Mouse (Mus musculus): ENCODE measurements around the gene Ush1g.
A peak's percentile ranks its signal among the peaks of the same experiment; 100 is the strongest.

Ush1g gene

DNA sequence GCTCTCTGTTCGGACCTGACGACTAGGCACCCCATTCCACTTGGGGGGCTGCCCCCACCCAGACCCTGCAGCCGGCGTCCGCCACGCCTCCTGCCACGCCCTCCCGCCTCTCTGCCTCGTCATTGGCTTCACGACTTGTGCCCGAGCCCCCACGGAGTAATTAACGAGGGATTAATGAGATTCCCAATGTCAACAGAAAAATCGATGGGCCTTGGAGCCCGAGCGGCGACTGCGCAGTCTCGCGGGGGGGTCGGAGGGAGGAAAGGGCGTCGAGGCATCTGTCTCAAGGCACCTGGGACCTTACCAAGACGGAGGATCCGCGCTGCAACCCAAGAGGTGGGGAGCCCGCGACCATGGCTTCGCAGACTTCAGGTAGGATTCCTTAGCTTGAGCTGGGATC lies 12.7 kb upstream of the Ush1g start, which contains the start of gene Otop3:
Otop3 (plus strand) TSS at position 201 of the 400 bp plus-strand sequence.
- no peak for DNase-seq (ENCODE audit: low read depth, low spot score)

DNA sequence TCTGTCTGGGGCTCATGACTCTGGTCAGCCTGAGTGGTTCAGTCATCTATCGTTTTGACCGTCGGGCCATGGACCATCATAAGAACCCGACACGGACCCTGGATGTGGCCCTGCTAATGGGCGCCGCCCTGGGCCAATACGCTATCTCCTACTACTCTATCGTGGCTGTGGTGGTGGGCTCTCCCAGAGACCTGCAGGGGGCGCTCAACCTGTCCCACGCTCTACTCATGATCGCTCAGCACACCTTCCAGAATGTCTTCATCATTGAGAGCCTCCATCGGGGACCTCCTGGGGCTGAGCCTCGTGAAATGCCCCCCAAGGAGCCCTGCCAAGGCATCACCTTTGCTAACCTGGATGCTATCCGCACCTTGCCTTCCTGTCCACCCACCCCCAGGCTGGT lies 7.5 kb upstream of the Ush1g start:
- DNase-seq (ENCODE audit: low read depth, low spot score): no peak

DNA sequence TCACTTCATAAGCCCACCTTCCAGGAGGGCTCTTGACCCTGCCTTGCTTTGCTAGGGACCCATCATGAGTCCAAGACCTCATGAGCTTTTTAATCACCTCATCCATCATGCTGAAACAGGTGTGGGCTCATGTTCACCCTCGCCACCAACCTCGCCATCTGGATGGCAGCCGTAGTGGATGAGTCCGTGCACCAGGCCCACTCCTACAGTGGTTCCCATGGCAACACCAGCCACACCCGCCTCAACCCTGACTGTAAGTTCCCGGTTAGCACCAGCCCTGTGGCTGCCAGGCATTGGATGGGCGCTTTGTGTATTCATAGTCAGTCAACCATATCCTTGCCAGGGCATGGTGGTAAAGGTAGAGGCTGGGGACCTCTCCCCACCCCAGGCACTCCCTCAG lies 4.9 kb upstream of the Ush1g start:
- DNase-seq (ENCODE audit: low read depth, low spot score): no peak

DNA sequence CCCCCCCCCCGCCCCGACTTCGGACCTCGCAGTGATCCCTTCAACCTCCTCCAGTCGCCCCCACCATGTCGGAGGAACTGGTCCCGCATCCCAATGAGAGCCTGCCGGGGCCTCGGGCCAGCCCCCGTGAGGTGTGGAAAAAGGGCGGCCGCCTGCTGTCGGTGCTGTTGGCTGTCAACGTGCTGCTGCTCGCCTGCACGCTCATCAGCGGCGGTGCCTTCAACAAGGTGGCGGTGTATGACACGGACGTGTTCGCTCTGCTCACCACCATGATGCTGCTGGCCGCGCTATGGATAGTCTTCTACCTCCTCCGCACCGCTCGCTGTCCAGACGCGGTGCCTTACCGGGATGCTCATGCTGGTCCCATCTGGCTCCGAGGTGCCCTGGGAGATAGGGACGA lies 1.5 kb upstream of the Ush1g start:
- no peak for DNase-seq (ENCODE audit: low read depth, low spot score)

DNA sequence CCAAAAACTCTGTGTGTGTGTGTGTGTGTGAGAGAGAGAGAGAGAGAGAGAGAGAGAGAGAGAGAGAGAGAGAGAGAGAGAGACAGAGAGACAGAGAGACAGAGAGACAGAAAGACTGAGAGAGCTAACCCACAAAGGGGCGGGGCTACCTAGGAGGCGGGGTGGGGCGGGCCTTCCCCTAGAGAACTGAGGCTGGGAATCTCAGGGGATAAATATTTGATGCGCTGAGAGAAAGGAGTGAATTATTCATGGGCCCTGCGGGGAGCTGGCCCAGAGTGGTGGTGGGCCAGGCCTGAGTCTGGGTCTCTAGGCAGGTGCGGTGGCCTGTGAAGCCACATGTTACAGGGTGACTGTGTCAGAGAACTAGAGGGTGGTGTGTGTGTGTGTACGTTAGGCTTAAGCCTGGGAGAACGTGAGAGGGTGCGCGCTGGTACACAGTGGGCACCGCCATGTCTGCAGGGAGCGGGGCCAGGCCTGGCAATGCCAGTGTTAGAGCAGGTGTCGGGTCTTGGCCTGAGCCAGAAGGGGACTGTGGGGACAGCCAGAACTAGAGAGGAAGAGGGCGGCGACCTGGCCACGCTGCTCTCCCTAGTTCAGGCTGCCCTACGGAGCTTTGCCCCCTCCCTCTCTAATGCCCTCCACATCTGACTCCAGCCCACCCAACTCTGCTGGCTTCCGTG lies 2.0 kb downstream of the Ush1g start:
- DNase-seq (ENCODE audit: low read depth, low spot score): no peak

DNA sequence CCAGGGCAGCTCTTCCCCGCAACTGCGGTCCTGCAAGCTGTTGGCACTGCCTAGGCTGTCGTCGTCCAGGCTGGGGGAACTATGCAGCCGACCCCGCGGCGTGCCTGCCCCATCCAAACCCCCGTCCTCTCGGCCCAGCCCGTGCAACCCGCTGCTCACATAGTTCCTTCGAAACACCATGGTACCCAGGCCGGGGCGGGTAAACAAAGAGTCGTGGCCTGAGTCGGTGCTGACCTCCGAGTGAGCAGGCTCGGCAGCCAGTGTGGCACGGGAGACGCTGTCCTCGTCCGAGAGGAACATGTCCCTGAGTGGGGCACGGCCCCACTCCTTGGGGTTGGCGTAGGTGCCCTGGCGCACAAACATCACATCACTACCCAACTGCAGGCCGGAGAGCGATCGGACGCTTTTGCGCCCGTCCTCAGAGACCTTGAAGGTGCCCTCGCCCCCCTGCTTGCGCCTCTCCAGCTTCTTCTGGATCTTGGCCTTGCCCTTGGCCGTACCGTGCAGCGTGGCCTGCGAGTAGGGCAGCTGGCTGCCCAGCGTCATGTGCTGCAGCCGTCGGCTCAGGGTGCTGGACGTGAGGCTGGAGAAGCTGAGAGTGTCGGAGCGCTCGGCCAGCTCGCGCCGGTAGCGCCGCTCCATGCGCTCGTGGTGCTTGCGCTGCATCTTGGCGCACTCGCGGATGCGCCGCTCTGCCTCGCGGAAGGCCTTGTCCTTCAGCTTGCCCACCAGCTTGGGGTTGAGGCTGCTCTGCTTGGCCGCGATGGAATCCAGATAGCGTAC lies 3.4 kb downstream of the Ush1g start:
- DNase-seq (ENCODE audit: low read depth, low spot score): no peak

DNA sequence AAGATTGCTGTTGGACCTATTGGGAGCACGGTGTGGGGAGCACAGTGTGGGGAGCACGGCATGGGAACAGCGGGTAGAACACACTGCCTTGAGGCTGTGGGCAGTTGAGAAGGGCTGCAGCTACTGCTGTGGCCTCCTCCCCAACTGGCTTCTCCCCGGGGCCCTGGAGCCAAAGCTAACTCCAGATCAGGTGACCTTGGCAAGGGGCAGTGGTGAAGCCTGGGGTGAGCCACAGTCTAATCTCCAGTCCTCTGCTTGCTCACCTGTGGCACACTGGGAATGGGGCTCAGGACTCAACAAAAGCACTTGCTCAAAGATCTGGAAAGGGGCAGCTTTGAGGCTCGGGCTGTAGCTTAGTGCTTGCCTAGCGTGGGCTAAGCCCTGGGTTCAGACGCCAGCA lies 4.6 kb downstream of the Ush1g start:
- no peak for DNase-seq (ENCODE audit: low read depth, low spot score)

DNA sequence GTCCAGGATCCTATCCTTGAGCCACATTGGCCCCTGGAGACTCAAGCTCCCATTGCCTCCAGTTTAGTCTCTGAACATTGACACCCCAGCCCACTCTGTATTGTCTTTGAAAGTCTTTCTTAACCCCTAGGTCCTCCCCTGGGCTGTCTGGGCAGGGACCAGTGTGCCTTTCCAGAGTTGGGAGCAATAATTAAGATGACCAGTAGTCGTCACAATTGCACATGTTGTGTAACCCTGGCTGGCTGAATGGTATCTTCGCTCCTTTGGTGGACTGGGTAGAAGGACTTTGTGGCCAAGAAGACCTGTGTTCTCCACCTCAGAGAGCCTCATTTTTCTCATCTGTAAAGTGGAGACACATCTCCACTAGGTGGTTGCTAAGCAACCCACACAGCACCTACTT lies 7.6 kb downstream of the Ush1g start:
- no peak for DNase-seq (ENCODE audit: low read depth, low spot score)

DNA sequence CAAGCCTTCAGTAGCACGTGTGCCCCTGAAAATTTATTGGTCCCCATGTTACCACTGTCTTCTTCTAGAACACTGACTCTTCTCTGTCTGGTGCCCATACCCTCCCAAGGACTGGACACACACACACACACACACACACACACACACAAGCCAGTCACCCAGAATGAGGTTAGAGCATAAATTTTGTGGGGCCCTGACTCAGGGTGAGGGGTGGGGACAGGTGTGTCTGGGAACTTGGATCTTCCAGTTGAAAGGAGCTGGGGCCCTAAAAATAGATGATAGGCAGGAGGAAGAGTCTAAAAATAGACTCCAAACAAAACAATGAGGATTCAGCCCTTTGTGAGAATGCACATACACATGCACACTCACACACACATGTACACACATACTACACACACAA lies 13.1 kb downstream of the Ush1g start:
- DNase-seq (ENCODE audit: low read depth, low spot score): no peak

DNA sequence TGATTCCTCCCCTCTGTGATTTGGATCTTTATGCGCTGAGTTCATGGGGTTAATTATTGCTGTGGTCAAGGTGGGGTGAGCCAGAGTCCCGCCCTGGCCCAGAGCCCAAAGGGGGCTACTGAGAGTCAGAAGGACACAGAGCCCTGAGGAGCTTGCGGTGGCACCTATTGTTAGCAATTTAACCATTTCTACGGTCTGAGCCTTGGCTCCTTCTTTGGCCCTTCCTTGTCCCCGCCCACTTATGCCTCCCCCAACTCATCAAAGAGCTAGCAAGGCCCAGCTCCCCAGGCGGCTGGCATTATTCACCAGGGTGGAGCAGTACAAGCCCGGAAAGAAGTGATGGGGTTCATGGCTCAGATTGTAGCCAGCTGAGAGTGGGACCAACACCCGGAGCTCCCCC lies 15.0 kb downstream of the Ush1g start, which contains the start of gene Otop2:
Otop2 (plus strand) TSS at position 301 of the 400 bp plus-strand sequence.
- DNase-seq (ENCODE audit: low read depth, low spot score): no peak

DNA sequence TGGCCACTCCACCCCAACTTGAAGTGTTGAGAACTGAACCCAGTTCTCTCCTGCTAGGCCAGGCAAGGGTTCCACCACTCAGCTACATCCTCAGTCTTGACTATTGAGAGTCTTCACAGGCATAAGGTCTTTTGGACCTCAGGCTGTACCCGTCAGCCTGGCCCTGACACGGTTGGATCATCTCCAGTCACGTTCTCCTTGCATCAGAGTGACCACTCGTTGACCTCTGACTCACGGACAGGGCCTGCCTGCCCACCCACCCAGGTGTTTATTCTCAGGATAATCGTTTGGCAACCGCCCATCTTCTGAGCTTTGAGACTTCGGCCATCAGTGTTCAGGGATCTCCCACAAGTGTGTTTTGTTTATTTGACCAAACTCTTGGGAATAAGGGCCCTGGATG lies 18.7 kb downstream of the Ush1g start:
- no peak for DNase-seq (ENCODE audit: low read depth, low spot score)

DNA sequence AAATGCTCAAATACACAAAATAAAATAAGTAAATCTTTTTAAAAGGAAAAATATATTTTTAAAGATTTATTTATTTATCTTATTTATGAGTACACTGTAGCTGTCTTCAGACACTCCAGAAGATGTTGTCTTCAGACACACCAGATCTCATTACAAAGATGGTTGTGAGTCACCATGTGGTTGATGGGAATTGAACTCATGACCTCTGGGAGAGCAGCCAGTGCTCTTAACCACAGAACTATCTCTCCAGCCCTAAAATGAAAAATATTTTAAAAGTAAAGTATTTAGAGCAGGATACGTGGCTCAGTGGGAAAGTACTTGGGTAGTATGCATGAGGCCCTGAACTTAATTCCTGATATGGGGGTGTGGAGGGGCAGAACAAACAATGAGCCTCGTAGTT lies 20.5 kb downstream of the Ush1g start:
- no peak for DNase-seq (ENCODE audit: low read depth, low spot score)

DNA sequence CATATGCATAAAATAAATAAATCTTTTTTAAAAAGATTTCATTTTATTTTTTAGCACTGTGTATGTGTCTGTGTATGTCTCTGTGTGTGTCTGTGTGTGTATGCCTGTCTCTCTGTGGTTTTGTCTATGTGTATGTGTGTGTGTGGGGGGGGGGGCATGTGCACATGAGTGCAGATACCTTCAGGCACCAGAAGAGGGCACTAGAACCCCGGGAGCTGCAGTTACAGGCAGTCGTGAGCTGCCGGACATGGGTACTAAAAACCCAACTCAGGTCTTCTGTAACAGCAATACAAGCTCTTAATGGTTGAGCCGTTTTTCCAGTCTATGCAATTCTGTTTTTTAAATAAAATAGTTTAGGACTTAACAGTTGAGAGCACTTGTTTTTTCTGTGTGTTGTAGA lies 21.1 kb downstream of the Ush1g start:
- DNase-seq (ENCODE audit: low read depth, low spot score): no peak

DNA sequence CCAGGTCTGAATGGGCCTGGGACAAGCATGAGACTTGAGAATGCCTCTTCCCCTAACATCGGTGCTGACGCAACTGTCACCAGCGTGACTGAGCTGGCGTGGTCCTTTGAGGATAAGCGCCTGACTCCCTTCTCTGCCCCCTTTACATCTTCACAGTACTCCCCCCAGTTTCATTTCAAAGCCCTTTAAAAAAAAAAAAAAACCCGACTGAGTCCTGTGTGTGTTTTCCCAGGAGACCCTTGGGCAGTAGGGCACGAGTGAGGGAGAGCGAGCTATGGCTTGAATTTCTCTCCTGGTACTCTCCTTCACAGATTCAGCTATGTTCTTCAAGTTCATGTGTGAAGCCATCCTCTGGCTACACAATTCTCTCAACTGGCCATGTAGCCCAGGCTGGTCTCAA lies 23.7 kb downstream of the Ush1g start:
- no peak for DNase-seq (ENCODE audit: low read depth, low spot score)

DNA sequence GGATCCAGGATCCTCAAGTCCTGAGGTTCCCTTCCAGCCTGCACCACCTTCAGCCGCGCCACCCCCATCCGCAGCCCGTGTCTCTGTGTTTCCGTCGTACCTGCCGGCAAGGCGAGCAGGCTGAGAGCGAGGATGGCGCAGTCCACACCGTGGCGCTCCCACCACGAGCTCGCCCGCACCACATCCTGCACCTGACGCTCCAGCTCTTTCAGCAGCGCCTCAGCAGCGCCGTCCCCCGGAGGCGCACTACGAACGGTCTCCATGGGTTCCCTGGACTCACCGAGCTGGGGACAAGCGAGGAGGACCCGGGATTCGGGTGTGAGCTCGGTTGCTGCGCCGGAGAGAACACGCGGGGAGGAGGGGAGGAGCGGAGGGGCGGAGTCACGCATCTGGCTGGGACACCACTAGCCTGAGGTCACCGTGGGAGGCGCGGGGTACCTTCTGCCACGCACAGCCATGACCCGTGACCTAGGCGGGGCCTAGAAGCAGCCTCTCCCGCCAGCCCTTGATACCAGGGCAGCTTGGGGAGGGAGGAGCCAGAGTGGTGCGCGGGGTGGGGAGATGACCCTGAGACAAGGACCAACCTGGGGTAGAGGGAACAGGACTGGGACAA lies 24.5 kb downstream of the Ush1g start, which contains the start of gene Fads6:
Fads6 (minus strand) TSS at position 450 of the 613 bp plus-strand sequence.
- peak; percentile 48 for DNase-seq (ENCODE audit: low read depth, low spot score)

DNA sequence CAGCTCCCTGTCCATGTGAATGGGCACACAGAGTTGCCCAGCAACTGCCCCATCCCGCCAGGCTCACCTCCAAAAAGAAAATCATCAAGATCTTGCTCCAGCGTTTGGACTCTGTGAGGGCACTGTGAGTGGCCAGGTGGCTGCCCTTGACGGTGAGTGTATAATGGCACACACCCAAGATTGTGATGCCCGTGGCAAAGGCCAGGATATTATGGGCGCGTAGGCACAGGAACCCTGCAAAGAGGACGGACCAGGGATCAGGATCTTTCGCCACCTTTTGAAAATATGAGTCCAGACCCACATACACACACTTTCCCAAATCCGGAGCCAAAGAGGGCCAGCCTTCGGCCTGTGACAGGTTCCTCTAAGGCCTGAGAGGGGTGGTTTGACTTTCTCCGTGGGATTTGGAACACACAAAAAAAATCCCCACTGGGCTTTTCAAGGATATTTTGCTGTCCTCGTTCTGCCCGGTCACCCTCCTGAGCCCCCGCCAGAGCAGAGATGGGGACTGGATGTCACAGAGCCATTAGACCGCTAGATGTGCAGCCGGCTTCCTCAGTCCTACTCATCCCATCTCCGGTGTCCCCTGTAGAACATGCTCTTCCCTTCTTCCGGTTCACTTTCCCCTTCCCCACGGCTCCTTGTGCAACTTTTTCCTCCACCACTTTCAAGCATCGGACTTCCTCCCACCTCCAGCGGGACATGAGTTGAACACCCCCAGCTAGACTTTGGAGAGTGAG lies 25.2 kb downstream of the Ush1g start:
- no peak for DNase-seq (ENCODE audit: low read depth, low spot score)

DNA sequence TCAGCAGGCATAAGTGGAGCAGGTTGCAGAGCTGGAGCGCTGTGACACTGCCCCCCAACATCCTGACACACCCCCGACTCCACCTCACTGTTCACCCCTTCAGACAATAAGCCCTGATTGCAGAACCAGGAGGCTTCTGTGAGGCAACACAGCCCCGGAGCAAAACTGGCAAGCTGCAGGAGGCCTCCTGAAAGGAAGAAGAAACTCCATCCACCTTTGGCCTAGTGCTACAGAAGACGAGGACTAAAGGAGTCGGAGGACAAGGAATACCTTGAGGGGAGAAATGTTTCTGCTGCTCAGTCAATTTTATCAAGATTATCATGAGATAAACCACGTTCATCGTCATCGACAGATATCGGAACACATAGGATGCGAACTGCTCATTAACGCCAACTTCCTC lies 25.9 kb downstream of the Ush1g start:
- no peak for DNase-seq (ENCODE audit: low read depth, low spot score)

DNA sequence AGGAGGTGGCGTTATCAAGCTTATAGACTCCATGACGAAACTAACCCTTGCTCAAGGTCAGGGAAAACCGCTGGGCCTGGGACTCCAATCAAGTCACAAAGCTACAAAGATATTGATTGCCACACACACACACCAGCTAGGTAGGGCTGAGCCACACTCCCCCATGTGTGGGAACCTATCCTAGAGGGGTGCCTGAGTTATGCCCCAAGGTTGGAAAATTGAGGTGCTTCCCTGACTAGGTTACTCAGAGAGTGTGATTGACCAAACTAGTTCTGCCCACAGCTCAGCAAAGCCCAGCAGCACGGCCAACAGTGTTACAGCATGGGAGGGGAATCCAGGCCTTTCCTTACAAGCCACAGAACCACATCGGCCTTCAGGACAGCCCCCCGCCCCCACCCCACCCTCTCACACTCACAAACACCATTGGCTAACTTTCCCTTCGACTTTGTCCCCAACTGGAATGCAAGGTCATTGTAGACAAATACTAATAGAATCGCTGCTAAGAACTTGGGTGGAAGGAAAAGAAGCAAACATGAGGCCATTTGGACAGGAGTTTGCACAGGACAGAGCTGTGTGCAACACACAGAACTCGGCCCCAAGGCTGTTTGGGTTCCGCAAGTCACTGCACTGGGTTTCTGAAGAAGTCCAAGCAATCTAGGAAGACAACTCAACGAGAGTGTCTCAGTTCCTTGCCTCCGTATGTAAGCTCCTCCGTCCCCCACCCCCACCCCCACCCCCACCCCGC lies 29.0 kb downstream of the Ush1g start:
- DNase-seq (ENCODE audit: low read depth, low spot score): no peak

DNA sequence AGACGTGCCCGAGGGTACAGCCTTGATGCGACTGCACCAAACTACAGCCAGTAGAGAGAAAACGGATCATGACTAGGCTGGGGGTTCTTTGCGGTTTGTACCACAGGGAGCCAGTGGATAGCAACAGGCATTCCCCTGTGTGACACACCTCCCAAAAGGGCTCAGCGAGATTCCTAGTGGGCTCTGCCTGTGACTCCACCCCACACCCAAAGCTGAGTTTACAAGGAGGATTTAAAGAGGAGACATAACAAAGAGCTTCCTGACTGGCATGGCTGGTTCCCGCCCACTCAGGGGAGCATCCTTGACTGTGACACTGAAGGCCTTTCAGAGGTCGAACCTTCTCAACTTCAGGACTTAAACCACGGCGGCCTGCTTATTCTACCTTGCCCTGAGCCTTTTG lies 30.3 kb downstream of the Ush1g start:
- DNase-seq (ENCODE audit: low read depth, low spot score): no peak

DNA sequence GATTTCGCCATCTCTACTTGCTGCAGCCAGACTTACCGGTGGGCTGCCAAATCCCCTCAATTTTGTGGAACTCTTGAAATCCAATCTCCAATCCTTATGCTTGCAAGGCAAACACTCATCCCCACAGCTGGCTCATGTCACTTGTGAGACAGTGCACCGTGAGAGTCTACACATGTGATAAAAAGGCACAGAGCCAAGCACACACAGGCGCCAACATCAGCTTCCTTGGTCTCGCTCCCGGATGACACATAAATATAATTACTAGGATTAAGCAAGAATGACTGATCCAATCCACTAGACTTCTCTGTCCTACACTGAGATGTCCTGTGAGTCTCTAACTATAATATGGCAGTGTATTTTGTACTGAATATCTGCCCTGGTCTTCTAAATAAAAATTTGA lies 30.9 kb downstream of the Ush1g start:
- no peak for DNase-seq (ENCODE audit: low read depth, low spot score)

DNA sequence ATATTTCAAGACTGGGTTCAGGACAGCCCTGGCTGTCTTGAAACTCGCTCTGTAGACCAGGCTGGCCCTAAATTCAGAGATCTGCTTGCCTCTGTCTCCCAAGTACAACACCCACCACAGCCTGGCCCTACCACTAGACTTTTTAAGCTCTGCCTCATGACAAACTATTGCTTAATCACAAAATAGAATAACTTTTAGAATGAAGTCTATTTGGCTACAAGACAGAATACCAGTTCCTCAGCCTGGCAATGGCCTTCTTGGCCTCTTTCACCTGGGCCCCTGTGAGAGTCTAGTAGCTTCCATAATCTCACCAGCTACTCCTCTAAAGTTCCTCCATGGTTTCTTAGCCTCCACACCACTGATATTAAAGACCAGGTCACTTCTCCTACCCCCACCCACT lies 31.5 kb downstream of the Ush1g start:
- no peak for DNase-seq (ENCODE audit: low read depth, low spot score)

Data from mesoderm, embryonic 11.5 days (tissue).